Mouse (Mus musculus) forebrain, postnatal 0 days (tissue): Measurements from ENCODE around the gene Zfp473. TPM values are rescaled to one million over a fixed set of nuclear protein-coding genes. Genes with fewer than 3 reads are reported as not detected.

ENCODE experiments used
- ATAC-seq: fragments of 200-750 bp; cut with Nextera tagmentation; 2 replicates; pipeline ENCODE4 v1.8.0; 2017; ENCODE audit warnings: mild to moderate bottlenecking, moderate library complexity
- DNase-seq: peaks from one replicate; pipeline ENCODE4 v3.0.0-alpha.2; 2015
- H3K27ac ChIP-seq: fragments of 300-500 bp; sonication (generic); 2 replicates; pipeline ENCODE4 v1.5.1; 2014; ENCODE audit warnings: low read depth, mild to moderate bottlenecking, antibody characterized with exemption, low read length, moderate library complexity, mixed read lengths
- H3K27me3 ChIP-seq: fragments of 300-500 bp; sonication (generic); 2 replicates; pipeline ENCODE4 v1.6.1; 2014; ENCODE audit warnings: mild to moderate bottlenecking, low read length, mixed read lengths; ENCODE audit not compliant: insufficient read depth
- H3K36me3 ChIP-seq: fragments of 300-500 bp; sonication (generic); 2 replicates; pipeline ENCODE4 v1.6.1; 2014; ENCODE audit warnings: mild to moderate bottlenecking, moderate library complexity; ENCODE audit not compliant: insufficient read depth
- H3K4me1 ChIP-seq: fragments of 300-500 bp; sonication (generic); 2 replicates; pipeline ENCODE4 v1.6.1; 2014; ENCODE audit warnings: antibody characterized with exemption; ENCODE audit not compliant: insufficient read depth
- H3K4me2 ChIP-seq: fragments of 300-500 bp; sonication (generic); 2 replicates; pipeline ENCODE4 v1.6.1; 2014; ENCODE audit warnings: low read depth, mild to moderate bottlenecking, moderate library complexity
- H3K4me3 ChIP-seq: fragments of 300-500 bp; sonication (generic); 2 replicates; pipeline ENCODE4 v1.5.1; 2014; ENCODE audit warnings: low read depth, low read length, mixed read lengths
- H3K9ac ChIP-seq: fragments of 300-500 bp; sonication (generic); 2 replicates; pipeline ENCODE4 v1.6.1; 2014; ENCODE audit warnings: mild to moderate bottlenecking
- H3K9me3 ChIP-seq: fragments of 300-500 bp; sonication (generic); 2 replicates; pipeline ENCODE4 v1.6.1; 2016; ENCODE audit warnings: low read length
- CTCF ChIP-seq: sonication (generic); IDR thresholded peaks from 2 replicates; pipeline ENCODE4 v1.5.1; 2016; ENCODE audit warnings: antibody characterized with exemption, control low read depth, low read depth
- WGBS: fragments of 180-500 bp; shearing (Covaris S2); extraction: QIAGEN DNeasy Blood & Tissue Kit; methylation state at CpG from one replicate; pipeline ENCODE4 v1.1.7; 2014; 5-methylcytosine and 5-hydroxymethylcytosine counted together
- polyA plus RNA-seq: library from polyadenylated mRNA; unstranded; fragments of >200 nt; fragmentation: Nextera tagmentation; extraction: Ambion mirVana; gene quantifications from 2 replicates; pipeline ENCODE4 v1.2.1, GENCODE M21; 2015
- total RNA-seq: library from RNA; depleted of rRNA; stranded (reverse); fragments of >200 nt; gene quantifications from 2 replicates; pipeline ENCODE4 v1.2.3, GENCODE M21; 2014

Gene Zfp473
- total and polyA plus RNA-seq, 2 experiments from 2014 or later, result 0.41 to 2.0 TPM

GRCm38 (mm10) chr7:44744270-44744669, 6.6 kb downstream of the Zfp473 start:
- peak overlapping the region; percentile 42 for H3K4me3 ChIP-seq
- no peaks in the 10 kb centered on the region for H3K9me3 ChIP-seq
- WGBS, result 23% methylated on average over 9 of the region's 9 CpGs
- DNase-seq (peak; percentile 4), ATAC-seq (no peak)
- H3K4me1 ChIP-seq, result peaks cover 3% of the 10 kb centered on the region; the same call in 1 of the 2 replicates
- no peaks in the 10 kb centered on the region for H3K27me3 ChIP-seq
- H3K4me2 ChIP-seq, result peak overlapping the region; percentile 56
- H3K9ac ChIP-seq, result peak overlapping the region; percentile 52
- no peaks in the 10 kb centered on the region for H3K36me3 ChIP-seq
- TF ChIP-seq CTCF, result no peak
- peak overlapping the region; percentile 64; the same call in 1 of the 2 replicates for H3K27ac ChIP-seq

DNA sequence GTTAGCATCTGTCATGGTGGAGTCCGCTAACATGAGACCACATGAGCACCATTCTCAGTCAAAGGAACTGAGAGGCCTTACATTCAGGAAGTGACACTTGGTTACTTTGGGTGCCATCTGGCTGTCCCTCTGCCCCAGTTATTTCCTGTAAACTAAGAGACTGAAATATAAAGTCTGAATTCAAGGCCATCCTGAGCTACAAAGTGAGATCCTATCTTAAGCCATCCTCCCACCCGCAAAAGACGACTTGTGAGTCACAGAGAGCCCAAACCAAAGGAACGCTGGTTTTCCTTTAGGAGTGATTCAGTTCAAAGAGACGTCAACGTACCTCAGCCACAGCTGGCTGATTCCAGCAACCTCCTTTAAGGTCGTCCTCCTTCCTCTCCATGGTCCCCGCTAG, 9.5 kb downstream of the Zfp473 start:
- TF ChIP-seq CTCF, result no peak
- Histone ChIP-seq H3K9me3 (no peaks in the 10 kb centered on the region), H3K9ac (no peak overlapping the region), H3K4me1 (no peaks in the 10 kb centered on the region), H3K4me2 (no peak overlapping the region), H3K27me3 (no peaks in the 10 kb centered on the region), H3K27ac (no peak overlapping the region), H3K4me3 (no peak overlapping the region), H3K36me3 (0 out of 2 replicates have a peak, but pooled peaks cover 3% of the 10 kb centered on the region)
- no peak for DNase-seq
- 84% methylated on average over 8 of the region's 8 CpGs for WGBS
- no peak for ATAC-seq

DNA sequence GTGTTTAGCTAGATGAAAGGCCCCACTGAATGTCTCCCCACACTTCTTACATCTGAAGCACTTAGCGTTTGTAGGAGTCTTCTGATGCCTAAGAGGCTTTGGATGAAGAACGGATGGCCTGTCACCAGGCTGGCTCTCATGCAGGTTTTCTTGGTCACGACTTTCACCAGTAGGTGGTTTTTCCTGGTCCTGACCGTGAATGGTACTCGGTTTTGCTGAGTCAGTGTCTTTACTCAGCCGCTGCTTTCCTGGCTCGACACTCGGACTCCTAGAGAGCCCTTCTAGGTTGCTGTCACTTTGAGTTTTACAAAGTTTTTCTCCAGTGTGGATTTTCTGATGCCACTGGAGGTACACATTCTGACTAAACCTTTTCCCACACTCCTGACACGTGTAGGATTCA, 17.1 kb downstream of the Zfp473 start:
- H3K4me2 ChIP-seq, result no peak overlapping the region
- no peak overlapping the region for H3K9ac ChIP-seq
- ATAC-seq (no peak), DNase-seq (no peak)
- 94% methylated on average over 9 of the region's 9 CpGs for WGBS
- no peaks in the 10 kb centered on the region for H3K9me3 ChIP-seq
- no peaks in the 10 kb centered on the region for H3K27me3 ChIP-seq
- no peaks in the 10 kb centered on the region for H3K4me1 ChIP-seq
- H3K36me3 ChIP-seq, result peaks cover 19% of the 10 kb centered on the region; the same call in 1 of the 2 replicates
- TF ChIP-seq CTCF, result no peak
- no peak overlapping the region for H3K27ac ChIP-seq
- no peak overlapping the region for H3K4me3 ChIP-seq

DNA sequence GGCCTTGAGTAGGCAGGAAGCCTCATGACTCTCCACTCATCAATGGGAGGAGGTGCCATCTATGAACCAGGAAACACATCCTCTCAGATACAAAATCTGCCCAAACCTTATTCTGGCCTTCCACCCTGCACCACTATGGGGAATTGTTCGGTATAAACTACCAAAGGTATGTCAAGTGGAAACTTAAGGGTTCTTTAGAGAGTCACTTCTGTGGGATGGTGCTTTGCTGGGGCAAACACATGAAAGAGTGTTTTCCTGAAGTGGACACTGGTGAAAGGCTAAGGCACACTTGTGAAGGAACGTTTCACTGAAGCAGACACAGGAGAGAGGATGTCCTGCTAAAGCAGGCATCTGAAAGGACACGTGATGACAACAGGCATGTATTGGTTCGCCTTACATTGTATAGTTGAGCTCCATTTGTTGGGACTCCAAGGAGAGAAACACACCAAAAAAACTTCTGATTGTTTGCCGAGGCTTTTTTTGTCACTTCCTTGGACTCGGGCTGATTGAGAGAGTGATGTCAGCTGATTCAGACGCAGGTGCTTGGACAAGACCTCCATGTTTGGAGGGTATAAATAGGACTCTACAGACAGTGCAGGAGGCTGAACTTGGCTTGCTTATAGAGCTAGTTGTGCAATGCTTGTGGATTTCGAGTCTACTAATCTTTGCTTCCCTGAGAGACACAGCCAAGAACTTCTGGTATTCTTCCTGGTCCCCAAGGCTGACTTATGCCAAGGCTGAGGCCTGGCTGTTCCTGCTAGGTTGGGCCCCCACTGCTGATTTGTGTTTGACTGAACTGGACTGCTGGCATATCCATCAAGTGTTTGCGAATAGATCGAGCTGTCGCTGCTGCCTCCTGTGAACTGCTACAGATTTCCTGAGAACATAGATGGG, 22.5 kb downstream of the Zfp473 start:
- 0 out of 2 replicates have a peak, but pooled peaks cover 6% of the 10 kb centered on the region for H3K36me3 ChIP-seq
- DNase-seq (no peak), ATAC-seq (no peak)
- no peak overlapping the region for H3K27ac ChIP-seq
- H3K4me3 ChIP-seq, result no peak overlapping the region
- WGBS, result 91% methylated on average over 11 of the region's 11 CpGs
- no peaks in the 10 kb centered on the region for H3K9me3 ChIP-seq
- H3K9ac ChIP-seq, result no peak overlapping the region
- H3K4me2 ChIP-seq, result no peak overlapping the region
- no peak for TF ChIP-seq CTCF
- no peaks in the 10 kb centered on the region for H3K27me3 ChIP-seq
- H3K4me1 ChIP-seq, result no peaks in the 10 kb centered on the region

- no peak for DNase-seq
- 0 out of 2 replicates have a peak, but pooled peaks cover 6% of the 10 kb centered on the region for H3K36me3 ChIP-seq
- H3K9ac ChIP-seq, result no peak overlapping the region
- H3K4me1 ChIP-seq, result no peaks in the 10 kb centered on the region
- no peaks in the 10 kb centered on the region for H3K27me3 ChIP-seq
- TF ChIP-seq CTCF, result no peak
- 68% methylated on average over 5 of the region's 5 CpGs for WGBS
- H3K27ac ChIP-seq, result no peak overlapping the region
- H3K4me3 ChIP-seq, result no peak overlapping the region
- no peak overlapping the region for H3K4me2 ChIP-seq
- no peak for ATAC-seq
- no peaks in the 10 kb centered on the region for H3K9me3 ChIP-seq
These were observed 23.7 kb downstream of the Zfp473 start for GRCm38 (mm10) chr7:44727151-44727550.

GRCm38 (mm10) chr7:44726343-44726742, 24.5 kb downstream of the Zfp473 start:
- Histone ChIP-seq H3K4me3 (no peak overlapping the region), H3K27ac (no peak overlapping the region), H3K9ac (no peak overlapping the region), H3K36me3 (no peaks in the 10 kb centered on the region), H3K4me2 (no peak overlapping the region), H3K4me1 (no peaks in the 10 kb centered on the region), H3K9me3 (no peaks in the 10 kb centered on the region), H3K27me3 (no peaks in the 10 kb centered on the region)
- no peak for TF ChIP-seq CTCF
- ATAC-seq (peak; percentile 43; the same call in 1 of the 2 replicates), DNase-seq (peak; percentile 22)
- WGBS, result 78% methylated on average over 6 of the region's 6 CpGs

DNA sequence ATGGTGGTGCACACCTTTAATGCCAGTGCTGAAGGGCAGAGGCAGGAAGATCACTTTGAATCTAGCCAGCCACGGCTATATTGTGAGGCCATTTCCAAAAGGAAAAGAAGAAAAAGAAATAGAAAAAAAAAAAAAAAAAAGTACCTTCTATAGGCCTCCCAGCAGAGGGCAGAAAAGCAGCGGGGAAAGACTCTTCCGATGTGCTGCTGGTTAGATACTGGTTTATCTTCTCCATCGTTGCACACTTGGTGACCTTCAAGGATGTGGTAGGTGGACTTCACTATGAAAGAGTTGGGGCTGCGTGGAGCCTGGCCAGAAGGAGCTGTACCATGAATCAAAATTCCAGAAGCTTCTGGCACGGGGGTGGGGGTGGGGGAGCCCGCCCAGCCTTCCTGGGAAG, 26.5 kb downstream of the Zfp473 start:
- Histone ChIP-seq H3K4me1 (no peaks in the 10 kb centered on the region), H3K27ac (no peak overlapping the region), H3K9ac (no peak overlapping the region), H3K9me3 (no peaks in the 10 kb centered on the region), H3K27me3 (no peaks in the 10 kb centered on the region), H3K4me3 (no peak overlapping the region), H3K4me2 (no peak overlapping the region), H3K36me3 (no peaks in the 10 kb centered on the region)
- ATAC-seq (no peak), DNase-seq (peak; percentile 63)
- WGBS, result 21% methylated on average over 7 of the region's 7 CpGs
- peak; percentile 70 for TF ChIP-seq CTCF
